Mouse (Mus musculus) cortical plate, adult 2 months (tissue): ENCODE data around the gene Art4.

Experiments used
- CTCF ChIP-seq: fragments of 200-500 bp; IDR thresholded peaks from 2 replicates; pipeline ENCODE4 v1.5.1; 2011; ENCODE audit warnings: mild to moderate bottlenecking, control low read depth, low read length; ENCODE audit not compliant: insufficient read depth; ENCODE audit errors: extremely low read depth
- POLR2A ChIP-seq: fragments of 200-500 bp; IDR thresholded peaks from 2 replicates; pipeline ENCODE4 v1.6.1; 2011; ENCODE audit warnings: mild to moderate bottlenecking, low read length, control low read depth; ENCODE audit not compliant: insufficient read depth; ENCODE audit errors: extremely low read depth

DNA sequence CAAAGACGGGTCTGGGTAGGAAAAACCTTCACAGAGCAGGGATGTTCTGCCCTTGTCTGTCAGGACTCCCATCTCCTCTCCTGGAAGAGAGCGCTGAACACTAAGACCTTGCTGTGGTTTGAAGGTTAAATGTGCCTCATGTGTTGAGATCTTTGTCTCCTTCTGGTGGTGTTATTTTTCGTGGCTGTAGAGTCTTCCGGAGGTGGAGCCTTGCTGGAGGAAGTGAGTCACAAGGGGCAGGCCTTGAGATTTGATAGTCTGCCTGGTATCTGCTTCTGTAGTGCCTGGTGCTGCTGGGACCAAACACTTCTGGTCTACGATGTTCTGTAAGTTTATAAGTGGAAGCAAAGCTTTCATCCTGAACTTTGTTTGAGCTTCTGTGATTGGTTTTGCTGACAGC is 8.6 kb downstream of the Art4 start:
- no peak for TF ChIP-seq CTCF
- TF ChIP-seq POLR2A = no peak
